Mouse (Mus musculus) lung, adult 2 months (tissue): ENCODE results near the gene Panx2.

ENCODE experiments used
- CTCF ChIP-seq: fragments of 200-500 bp; IDR thresholded peaks from 2 replicates; pipeline ENCODE4 v1.5.1; 2011; ENCODE audit warnings: mild to moderate bottlenecking, low read length, control low read depth; ENCODE audit not compliant: insufficient read depth
- POLR2A ChIP-seq: fragments of 200-500 bp; IDR thresholded peaks from 2 replicates; pipeline ENCODE4 v1.6.1; 2011; ENCODE audit warnings: low read depth, mild to moderate bottlenecking, control low read depth, low read length, borderline replicate concordance; ENCODE audit errors: extremely low read depth

DNA sequence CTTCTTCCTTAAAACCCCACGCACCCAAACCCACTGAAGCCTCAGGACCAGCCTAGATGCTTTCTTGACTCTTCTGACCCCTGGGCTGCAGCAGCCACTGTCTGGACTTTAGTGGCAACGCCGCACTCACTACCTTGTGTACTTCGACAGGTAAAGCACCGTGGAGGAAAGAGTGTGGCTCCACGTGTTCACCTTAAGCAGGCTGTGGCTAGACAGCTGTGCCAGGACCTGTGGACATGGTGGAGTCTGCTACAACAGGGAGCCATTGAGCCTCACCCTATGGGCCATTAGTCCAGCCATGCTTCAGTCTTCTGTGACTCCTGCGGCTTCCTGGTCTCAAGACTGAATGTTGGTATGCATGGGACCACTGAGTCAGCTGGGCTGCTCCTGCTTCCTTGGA is 4.9 kb upstream of the Panx2 start:
- TF ChIP-seq CTCF, result no peak
- no peak for TF ChIP-seq POLR2A
